Mouse (Mus musculus) thymus, postnatal 14 days (tissue): ENCODE results near the gene Ftsj3.
A peak's percentile ranks its signal among the peaks of the same experiment; 100 is the strongest.

ENCODE experiments used
- DNase-seq: peaks from one replicate; pipeline ENCODE4 v3.0.0; 2021

Gene Ftsj3

DNA sequence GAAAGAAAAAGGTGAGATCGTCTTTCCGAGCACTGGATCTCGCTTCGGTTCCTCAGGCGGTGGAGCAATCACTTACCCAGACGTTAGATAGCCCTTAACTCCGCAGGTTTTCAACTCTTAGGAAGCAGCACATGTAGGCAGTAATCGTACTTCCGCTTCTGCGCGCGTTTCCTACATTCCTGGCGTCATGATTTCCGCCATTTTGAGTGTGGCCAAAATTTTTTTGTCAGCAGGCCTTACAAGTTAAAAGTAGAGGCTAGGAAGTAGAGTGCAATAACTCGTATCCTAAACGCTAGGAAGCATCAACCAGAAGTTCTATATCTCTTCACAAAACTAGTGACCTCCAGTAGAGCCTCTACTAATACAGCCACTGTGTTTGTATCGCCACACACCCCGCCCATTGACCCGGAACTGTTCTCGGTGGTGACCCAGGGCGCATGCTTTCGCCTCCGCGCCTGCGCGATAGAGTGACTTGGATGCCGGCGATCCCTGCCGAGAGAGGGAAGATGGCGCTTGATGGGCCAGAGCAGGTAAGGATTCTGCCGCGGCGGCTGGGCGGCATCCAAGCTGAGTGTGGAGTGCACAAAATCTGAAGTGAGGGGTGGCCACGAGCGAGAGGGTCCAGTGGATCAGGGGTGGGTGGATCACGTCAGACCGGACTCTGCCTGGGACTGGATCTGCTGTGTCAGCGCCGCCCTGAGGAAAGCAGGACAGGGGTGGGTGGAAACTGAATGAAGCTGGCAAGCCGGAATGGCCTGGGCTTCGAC, at the start of gene Ftsj3, which contains the start of gene Psmc5:
Gene Ftsj3 (minus strand): TSS at position 395 of the 767 bp plus-strand sequence.
Gene Psmc5 (plus strand): TSS at position 470 of the 767 bp plus-strand sequence.
- peak; percentile 99 for DNase-seq

DNA sequence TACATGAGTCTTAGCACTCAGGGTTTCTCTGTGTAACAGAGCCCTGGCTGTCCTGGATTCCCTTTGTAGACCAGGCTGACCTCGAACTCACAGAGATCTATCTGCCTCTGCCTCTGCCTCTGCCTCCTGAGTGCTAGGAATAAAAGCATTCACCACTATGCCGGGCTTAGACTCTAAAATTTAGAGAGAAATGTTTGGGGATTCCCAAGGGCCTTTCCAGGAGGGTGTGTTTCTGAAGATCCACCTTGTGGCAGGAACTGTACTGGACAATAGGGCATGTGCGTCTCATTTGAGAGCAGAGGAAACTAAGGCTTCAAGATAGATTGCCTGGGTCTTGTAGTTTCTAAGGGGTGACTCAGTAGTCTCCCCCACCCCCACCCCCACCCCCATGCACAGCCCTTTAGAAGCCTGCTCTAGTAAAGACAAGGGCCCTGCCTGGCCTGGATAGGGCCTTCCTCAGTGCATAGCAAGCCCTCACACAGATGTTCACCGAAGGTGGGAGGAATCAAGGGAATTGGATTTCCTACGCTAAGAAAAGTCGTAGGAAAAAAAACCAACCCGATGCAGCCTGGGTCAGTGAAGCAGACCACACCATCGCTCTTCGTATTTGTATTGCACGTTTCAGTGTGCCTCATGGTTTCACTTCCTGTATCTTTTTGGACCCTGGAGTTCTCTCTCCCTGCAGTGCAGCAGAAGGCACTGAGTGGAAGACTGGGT, 49.6 kb upstream of the Ftsj3 start:
- DNase-seq, result no peak

- peak; percentile 76 for DNase-seq
These were observed 46.8 kb upstream of the Ftsj3 start for GRCm38 (mm10) chr11:106302634-106303033.

DNA sequence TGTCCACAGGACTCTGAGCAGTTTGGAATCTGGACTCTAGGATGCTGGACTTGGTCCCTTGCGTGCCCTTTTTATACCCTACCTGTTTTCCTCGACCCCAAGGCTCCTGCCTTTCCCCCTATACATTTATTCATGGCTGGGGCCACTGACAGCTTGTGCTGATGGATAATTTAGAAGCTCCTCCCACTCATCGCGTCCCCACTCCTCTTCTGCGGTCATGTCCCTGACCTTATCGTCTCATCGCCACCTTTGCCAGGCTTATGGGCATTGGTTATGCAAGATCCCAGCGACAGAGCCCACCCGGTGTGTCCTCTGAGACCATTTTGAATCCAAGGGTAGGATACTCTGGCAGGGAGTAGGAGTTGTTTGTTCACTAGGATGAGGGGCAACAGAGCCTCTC, 45.9 kb upstream of the Ftsj3 start, which contains the start of gene Gh:
Gene Gh (minus strand): TSS at position 101 of the 400 bp plus-strand sequence.
- DNase-seq, result no peak

GRCm38 (mm10) chr11:106291861-106292260, 36.0 kb upstream of the Ftsj3 start:
- no peak for DNase-seq

- no peak for DNase-seq
These were observed 34.5 kb upstream of the Ftsj3 start for GRCm38 (mm10) chr11:106290376-106290775.

DNA sequence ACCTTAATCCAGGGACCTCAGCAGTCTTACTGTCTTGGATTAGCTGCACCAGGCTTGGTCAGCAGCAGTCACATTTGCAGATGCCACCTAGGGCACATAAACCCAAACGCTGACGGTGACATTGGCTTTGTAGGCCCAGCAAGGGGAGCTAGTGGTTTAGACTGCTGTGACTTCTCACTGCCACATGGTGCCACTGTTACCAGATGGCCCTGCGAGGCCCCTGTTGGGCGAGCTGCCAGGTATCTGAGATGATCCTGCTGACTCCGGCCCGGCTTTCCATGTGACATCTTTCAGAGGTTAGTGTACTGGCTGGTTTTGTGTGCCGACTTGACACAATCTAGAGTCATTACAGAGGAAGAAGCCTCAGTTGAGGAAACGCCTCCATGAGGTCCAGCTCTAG, 33.5 kb upstream of the Ftsj3 start:
- DNase-seq, result peak; percentile 43

DNA sequence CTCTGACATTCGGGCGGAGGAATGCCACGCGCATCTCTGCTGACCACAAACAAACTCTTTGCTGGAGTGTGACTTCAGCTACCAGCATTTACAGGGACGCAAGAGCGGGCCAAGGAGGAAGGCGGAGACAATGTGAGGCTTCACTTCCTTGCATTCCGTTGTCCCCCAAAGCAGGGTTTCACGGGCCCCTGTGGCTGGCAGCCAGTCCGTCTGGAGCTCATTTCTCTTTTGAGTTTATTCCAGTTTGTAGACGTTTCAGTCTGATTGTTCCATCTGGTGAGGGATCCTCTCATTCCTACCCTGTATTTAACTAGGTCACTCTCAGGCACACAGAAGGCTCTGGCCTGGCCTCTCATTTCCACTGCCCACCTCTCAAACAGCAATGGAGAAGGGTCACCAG, 31.1 kb upstream of the Ftsj3 start:
- DNase-seq, result peak; percentile 2

GRCm38 (mm10) chr11:106286206-106286605, 30.3 kb upstream of the Ftsj3 start:
- DNase-seq, result no peak

DNA sequence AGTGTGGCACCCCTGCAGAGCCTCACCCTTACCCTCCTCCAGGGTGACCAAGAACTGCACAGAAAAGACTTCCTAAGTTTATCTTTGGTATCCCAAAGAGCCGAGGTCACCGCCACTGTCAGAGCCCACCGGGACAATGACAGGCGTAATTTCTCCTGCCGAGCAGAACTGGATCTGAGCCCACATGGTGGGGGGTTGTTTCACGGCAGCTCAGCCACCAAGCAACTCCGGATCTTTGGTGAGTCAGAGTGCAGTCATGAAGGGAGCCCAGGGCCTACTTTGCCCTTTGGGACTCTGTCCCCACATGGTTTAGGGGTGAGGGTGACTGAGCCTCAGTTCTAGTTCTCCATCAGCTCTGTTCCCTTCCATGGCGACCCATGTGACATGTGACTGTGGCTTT, 28.2 kb upstream of the Ftsj3 start:
- DNase-seq, result no peak

DNA sequence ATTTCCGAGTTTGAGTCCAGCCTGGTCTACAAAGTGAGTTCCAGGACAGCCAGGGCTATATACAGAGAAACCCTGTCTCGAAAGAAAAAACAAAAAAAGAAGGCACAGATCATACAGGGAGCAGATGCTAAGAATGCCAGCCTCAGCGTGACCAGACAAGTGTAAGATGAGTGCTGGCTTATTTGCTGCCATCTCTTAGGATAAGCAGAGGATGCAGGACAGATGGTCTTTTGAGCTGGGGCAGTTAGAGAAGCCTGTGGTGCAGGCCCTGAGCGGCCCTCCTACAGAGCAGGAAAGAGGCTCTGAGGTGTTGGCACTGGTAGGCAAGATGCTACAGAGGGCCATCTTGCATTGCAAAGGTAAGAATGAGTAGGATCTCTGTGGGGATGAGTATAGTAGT, 27.5 kb upstream of the Ftsj3 start:
- no peak for DNase-seq

GRCm38 (mm10) chr11:106282452-106282851, 26.6 kb upstream of the Ftsj3 start:
- DNase-seq, result no peak

DNA sequence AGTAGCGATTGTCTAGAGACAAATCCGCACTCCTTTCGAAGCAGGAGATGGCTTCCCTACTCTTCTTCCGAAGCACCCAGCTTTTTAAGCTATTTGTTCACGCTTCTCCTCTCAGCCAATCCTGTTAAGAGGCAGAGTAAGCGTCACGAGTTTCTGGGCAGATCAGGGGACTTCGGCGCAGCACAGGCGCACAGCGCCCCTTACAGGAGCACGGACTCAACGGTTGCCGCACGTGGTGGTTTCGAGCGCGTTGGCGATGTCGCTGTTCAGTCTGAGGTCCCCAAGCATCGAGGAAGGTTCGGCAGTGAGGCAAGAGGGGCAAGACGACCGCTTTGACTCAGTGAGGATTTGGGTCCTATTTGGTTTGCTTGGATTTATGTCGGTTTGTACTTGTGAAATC, 20.6 kb upstream of the Ftsj3 start, which contains the start of gene Tcam1:
Gene Tcam1 (plus strand): TSS at position 219 of the 400 bp plus-strand sequence.
- DNase-seq, result peak; percentile 94

GRCm38 (mm10) chr11:106274971-106275411, 19.1 kb upstream of the Ftsj3 start:
- DNase-seq, result peak; percentile 16

DNA sequence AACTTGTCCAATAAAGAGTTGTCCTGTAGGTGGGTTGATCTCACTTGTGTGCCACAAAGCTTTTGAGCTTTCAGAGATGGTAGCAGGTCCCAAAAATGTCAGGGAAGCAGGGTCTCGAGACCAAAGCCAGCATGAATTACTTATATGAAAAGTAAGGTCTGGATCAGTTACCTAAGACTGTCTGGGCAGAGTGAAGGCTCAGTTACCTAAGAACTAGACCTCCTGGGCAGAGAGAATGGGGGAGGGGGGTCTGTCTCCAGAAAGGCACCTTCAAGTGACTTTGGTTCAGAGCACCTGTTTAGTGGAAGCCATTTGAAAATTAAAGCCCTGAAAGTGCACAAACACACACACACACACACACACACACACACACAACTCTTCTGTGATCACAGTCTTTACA, 18.5 kb upstream of the Ftsj3 start:
- peak; percentile 2 for DNase-seq

DNA sequence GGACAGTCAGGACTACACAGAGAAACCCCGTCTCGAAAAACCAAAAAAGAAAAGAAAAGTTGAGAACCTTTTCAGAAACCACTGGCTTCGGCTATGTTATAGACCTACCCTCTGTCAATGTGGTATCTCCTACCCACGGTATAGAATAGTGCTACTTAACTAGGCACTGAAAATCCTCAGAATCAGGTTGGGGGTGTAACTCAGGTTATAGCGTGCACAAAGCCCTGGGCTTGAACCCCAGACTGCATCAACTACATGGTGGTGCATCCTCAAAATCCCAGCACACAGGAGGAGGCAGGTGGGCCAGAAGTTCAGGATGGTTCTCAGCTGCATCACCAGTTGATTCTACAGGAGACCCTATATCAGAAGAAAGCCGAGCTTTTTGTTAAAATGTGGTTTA, 17.9 kb upstream of the Ftsj3 start:
- DNase-seq, result peak; percentile 5

- no peak for DNase-seq
These were observed 17.4 kb upstream of the Ftsj3 start for GRCm38 (mm10) chr11:106273311-106273684.

GRCm38 (mm10) chr11:106272644-106273310, 16.9 kb upstream of the Ftsj3 start, which contains the start of gene Smarcd2:
TSS of gene Smarcd2 (minus strand) at chr11:106272972.
- peak; percentile 99 for DNase-seq

- DNase-seq, result no peak
These were observed 16.1 kb upstream of the Ftsj3 start for GRCm38 (mm10) chr11:106271794-106272643.

DNA sequence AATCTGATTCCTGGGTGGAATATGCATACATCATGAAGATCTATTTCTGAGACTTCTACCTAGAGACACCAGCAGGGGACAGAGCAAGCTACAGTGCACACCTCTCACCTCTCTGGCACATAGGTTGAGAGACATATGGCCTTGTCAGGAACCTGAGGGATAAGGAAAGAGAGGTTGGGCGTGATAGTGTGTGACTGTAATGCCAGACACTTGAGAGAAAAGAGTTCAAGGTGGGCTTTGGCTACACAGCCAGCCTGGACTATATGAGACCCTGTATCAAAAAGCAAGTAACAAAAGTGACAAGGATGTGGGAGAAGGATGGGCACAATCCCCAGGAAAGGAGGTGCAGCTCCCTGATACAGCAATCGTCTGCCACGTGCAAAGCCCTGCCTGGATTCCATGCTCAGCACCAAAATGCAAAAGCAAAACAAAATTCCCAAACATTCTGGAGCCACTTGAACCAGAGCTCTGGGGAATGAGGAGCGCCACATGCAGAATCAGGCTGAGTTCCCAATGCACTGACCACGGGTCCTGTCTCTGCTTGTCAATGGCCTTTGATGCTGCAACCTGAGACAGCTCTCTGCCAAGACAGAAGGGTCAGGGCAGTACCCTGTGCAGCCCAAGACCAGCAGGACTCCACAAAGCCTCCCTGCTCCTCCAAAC, 15.4 kb upstream of the Ftsj3 start:
- DNase-seq, result no peak

DNA sequence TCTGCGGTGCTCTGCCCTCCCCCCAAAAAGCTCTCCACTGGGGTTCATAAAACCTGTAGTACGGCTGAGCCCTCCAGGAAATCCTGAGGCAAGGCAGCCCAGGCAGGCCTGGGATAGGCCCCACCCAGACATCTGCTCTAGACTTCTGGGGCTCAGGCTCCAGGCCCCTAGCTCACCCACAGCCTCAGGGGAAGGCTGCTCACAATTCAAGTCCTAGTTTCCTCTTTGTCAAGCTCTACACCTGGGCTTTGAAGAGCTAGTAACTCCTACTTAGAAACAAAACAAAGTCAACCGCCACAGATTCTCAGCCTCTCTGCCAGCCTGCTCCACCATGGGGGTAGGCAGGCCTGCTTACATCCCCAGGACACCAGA, 13.2 kb upstream of the Ftsj3 start:
- DNase-seq, result peak; percentile 84
